Mouse (Mus musculus) limb, embryonic 14.5 days (tissue): ENCODE results near the gene Zdhhc1. TPM values are rescaled to one million over a fixed set of nuclear protein-coding genes. Genes with fewer than 3 reads are reported as not detected.

ENCODE experiments used
- ATAC-seq: fragments of 200-750 bp; cut with Nextera tagmentation; 2 replicates; pipeline ENCODE4 v1.8.0; 2017; ENCODE audit warnings: low read depth, moderate number of reproducible peaks, moderate TSS enrichment; ENCODE audit not compliant: low FRiP score
- DNase-seq: peaks from one replicate; pipeline ENCODE4 v3.0.0-alpha.2; 2015; ENCODE audit warnings: low spot score
- H3K27ac ChIP-seq: fragments of 300-500 bp; sonication (generic); replicated peaks from 2 replicates; pipeline ENCODE4 v1.5.1; 2014; ENCODE audit warnings: low read depth, mild to moderate bottlenecking, low read length, moderate library complexity, mixed read lengths
- H3K27me3 ChIP-seq: fragments of 300-500 bp; sonication (generic); 2 replicates; pipeline ENCODE4 v1.6.1; 2014; ENCODE audit warnings: low read length, mixed read lengths; ENCODE audit not compliant: control insufficient read depth, insufficient read depth
- H3K36me3 ChIP-seq: fragments of 300-500 bp; sonication (generic); 2 replicates; pipeline ENCODE4 v1.6.1; 2014; ENCODE audit warnings: mild to moderate bottlenecking, low read length, moderate library complexity, mixed read lengths; ENCODE audit not compliant: control insufficient read depth, insufficient read depth
- H3K4me1 ChIP-seq: fragments of 300-500 bp; sonication (generic); 2 replicates; pipeline ENCODE4 v1.6.1; 2014; ENCODE audit warnings: antibody characterized with exemption, low read length, mixed read lengths; ENCODE audit not compliant: control insufficient read depth, insufficient read depth
- H3K4me2 ChIP-seq: fragments of 300-500 bp; sonication (generic); replicated peaks from 2 replicates; pipeline ENCODE4 v1.6.1; 2014; ENCODE audit warnings: low read depth, mild to moderate bottlenecking, low read length, moderate library complexity; ENCODE audit not compliant: severe bottlenecking
- H3K4me3 ChIP-seq: fragments of 300-500 bp; sonication (generic); replicated peaks from 2 replicates; pipeline ENCODE4 v1.5.1; 2014; ENCODE audit warnings: low read length
- H3K9ac ChIP-seq: fragments of 300-500 bp; sonication (generic); 2 replicates; pipeline ENCODE4 v1.6.1; 2014; ENCODE audit warnings: mild to moderate bottlenecking, low read depth, low read length, moderate library complexity; ENCODE audit not compliant: severe bottlenecking
- H3K9me3 ChIP-seq: fragments of 300-500 bp; sonication (generic); 2 replicates; pipeline ENCODE4 v1.6.1; 2016; ENCODE audit warnings: low read length; ENCODE audit not compliant: control insufficient read depth
- POLR2A ChIP-seq: fragments of 200-500 bp; IDR thresholded peaks from 2 replicates; pipeline ENCODE4 v1.8.0; 2012; ENCODE audit warnings: inconsistent platforms, mild to moderate bottlenecking, moderate library complexity, borderline replicate concordance; ENCODE audit not compliant: insufficient read depth, insufficient read length; ENCODE audit errors: extremely low read depth
- WGBS: fragments of 180-500 bp; shearing (Covaris S2); extraction: QIAGEN DNeasy Blood & Tissue Kit; methylation state at CpG from one replicate; pipeline ENCODE4 v1.1.7; 2014; 5-methylcytosine and 5-hydroxymethylcytosine counted together
- polyA plus RNA-seq, 2 experiments: library from polyadenylated mRNA; depleted of rRNA in 1 of 2; stranded (reverse) in 1 of 2; unstranded in 1 of 2; fragments of >200 nt; fragmentation: Nextera tagmentation in 1 of 2; extraction: Ambion mirVana in 1 of 2; gene quantifications; 2 replicates each; pipeline versions ENCODE4 v1.2.1 to v1.2.3; 2012 to 2014

Zdhhc1 gene
- polyA plus RNA-seq, 2 experiments: 36.8 to 72.3 TPM

DNA sequence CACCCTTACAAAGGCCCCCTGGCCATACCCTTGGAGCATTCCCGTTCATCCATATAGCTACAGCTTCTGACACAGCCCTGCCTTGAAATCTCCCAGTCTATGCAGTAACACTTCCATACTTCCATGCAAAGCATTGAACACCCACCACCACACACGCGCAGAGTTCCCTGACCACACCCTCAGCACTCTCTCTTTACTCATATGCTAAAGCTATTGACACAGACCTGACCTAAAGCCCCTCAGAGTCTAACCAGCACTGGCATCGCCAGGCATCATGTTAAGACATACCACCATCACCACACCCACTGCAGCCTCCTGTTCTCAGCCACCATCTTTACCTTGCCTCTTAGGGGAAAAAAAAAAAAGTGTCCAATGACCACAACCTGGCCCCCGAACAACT is 26.4 kb downstream of the Zdhhc1 start:
- peaks cover 18% of the 10 kb centered on the region for H3K36me3 ChIP-seq
- H3K4me3 ChIP-seq: peak overlapping the region; percentile 23; the same call in 1 of the 2 replicates
- 73% methylated on average over 5 of the region's 5 CpGs for WGBS
- H3K27ac ChIP-seq: peak overlapping the region; percentile 43; the same call in 1 of the 2 replicates
- peak overlapping the region; percentile 50; the same call in 1 of the 2 replicates for H3K9ac ChIP-seq
- peak overlapping the region; percentile 64 for H3K4me2 ChIP-seq
- H3K9me3 ChIP-seq: no peaks in the 10 kb centered on the region
- H3K27me3 ChIP-seq: peaks cover 11% of the 10 kb centered on the region
- no peak for ATAC-seq
- H3K4me1 ChIP-seq: peaks cover 26% of the 10 kb centered on the region
- TF ChIP-seq POLR2A: no peak
- DNase-seq: no peak

DNA sequence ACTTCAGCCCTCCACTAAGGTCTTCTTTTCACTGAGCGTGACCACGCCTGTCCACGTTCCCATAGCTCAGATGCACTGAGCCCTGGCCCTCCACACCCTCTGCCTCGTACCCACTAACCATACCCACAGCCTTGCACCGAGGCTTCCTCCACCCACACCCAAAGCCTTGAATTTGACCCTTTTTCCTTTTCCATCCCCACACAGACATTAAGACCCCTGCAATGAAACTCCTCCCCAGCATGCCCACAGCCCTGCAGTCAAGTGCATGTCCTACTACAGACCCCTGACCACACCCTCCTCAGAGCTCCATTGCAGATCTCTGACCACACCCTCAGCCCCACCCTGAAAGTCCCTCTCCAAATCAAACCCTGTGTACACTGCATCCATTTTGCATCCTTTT is 26.9 kb downstream of the Zdhhc1 start:
- Histone ChIP-seq H3K9ac (peak overlapping the region; percentile 50; the same call in 1 of the 2 replicates), H3K4me2 (peak overlapping the region; percentile 64; the same call in 1 of the 2 replicates), H3K4me3 (no peak overlapping the region), H3K4me1 (peaks cover 24% of the 10 kb centered on the region), H3K27me3 (peaks cover 11% of the 10 kb centered on the region), H3K9me3 (no peaks in the 10 kb centered on the region), H3K27ac (no peak overlapping the region), H3K36me3 (peaks cover 14% of the 10 kb centered on the region; the same call in 1 of the 2 replicates)
- WGBS: 90% methylated on average over 3 of the region's 5 CpGs
- no peak for ATAC-seq
- no peak for DNase-seq
- TF ChIP-seq POLR2A: no peak

DNA sequence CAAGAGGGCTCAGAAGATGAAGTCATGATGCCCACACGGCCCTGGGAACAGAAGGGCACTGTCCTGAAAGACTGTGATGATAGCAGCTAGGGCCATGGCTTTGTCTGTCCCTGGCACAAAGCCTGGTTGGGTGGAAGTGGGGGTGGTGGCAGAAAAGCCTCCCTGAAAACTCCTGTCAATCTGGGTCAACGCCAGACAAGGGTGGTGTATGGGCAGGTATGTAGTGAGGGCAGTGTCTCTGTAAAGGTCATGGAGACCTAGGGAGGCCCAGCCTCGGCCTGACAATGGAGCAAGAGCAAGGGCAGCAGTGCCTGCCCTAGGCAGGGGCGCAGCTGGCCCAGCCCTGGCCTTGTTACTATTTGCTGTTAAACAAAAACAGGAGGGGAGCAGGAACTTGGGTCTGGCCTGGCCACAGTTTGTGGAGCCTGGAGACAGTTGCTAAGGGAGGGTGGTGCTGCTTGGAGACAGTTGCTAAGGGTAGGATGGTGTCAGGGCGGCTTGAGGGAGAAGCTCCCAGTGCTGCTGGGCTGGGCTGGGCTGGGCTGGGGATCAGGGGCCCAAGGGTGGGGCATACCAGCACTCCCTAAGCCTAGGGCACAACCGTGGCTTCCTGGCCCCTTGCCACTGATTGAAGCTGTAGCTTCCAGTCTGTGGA is 27.5 kb downstream of the Zdhhc1 start:
- ATAC-seq: no peak
- no peak overlapping the region for H3K4me2 ChIP-seq
- no peak overlapping the region for H3K27ac ChIP-seq
- H3K27me3 ChIP-seq: peaks cover 11% of the 10 kb centered on the region
- peaks cover 17% of the 10 kb centered on the region for H3K4me1 ChIP-seq
- H3K9me3 ChIP-seq: no peaks in the 10 kb centered on the region
- WGBS: 42% methylated on average over 6 of the region's 6 CpGs
- DNase-seq: no peak
- H3K4me3 ChIP-seq: no peak overlapping the region
- H3K9ac ChIP-seq: no peak overlapping the region
- H3K36me3 ChIP-seq: 0 out of 2 replicates have a peak, but pooled peaks cover 7% of the 10 kb centered on the region
- TF ChIP-seq POLR2A: no peak

DNA sequence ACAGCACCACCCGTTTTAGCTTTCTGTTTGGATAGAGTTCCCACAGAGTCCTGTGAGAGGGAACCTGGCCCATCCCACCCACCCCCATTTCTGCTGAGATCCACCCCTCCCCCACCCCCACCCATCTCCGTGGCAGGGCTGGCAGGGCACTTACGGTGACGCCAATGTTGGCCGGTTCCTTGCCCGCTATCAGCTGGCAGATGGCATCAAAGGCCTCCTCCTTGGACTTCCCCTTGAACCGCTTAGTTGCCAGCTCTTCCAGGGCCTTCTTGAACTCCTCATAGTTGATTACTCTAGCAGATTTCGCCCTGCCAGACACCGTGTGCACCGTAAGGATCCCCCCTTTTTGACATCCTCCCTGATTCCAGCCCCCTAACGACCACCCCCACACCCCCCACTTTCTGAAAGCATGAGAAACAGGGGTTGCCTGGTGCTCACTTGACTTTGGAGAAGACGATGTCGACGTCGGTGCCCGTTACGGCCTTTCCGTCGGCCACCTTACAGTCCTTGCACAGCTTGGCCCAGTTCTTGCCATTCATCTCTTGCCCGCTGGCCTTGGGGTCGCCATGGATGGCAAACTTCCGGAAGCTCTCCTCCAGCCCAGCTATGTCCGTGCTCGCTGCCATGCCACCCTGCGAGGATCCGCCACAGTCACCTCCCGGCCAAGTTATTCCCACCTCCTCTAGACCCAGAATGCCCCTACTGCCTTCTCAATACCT is 28.5 kb downstream of the Zdhhc1 start:
- no peak overlapping the region for H3K9ac ChIP-seq
- no peak overlapping the region for H3K4me3 ChIP-seq
- no peak overlapping the region for H3K4me2 ChIP-seq
- H3K9me3 ChIP-seq: no peaks in the 10 kb centered on the region
- H3K4me1 ChIP-seq: peaks cover 13% of the 10 kb centered on the region
- WGBS: 92% methylated on average over 27 of the region's 27 CpGs
- 0 out of 2 replicates have a peak, but pooled peaks cover 3% of the 10 kb centered on the region for H3K36me3 ChIP-seq
- DNase-seq (no peak), ATAC-seq (no peak)
- TF ChIP-seq POLR2A: no peak
- peaks cover 9% of the 10 kb centered on the region for H3K27me3 ChIP-seq
- H3K27ac ChIP-seq: no peak overlapping the region

DNA sequence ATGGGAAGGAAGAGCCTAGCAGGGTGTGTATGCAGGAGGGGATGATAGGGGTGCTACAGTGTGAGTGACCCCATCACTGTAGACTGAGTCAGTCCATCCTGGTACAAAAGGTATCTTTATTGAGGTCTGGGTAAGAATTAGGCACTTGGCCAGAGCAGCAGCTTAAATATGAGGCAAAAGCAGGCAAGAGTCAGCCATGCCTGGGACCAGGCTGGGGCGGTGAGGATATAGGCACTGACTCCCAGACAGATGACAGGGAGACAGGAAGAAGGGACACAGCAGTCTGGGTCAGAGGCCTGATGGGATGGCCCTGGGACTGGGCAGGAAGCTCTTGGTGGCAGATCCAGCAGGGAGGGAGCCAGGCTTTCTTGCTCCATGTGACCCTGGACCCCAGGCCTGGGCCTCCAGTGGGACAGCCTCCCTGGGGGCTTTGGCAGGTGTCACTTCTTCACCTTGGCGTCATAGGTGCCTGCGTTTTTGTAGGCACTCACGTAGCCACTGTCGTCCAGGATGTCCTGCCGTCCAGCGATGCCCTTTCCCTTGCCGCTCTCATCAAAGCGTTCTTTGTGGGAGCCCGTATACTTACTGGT is 29.2 kb downstream of the Zdhhc1 start:
- ATAC-seq (no peak), DNase-seq (no peak)
- Histone ChIP-seq H3K27me3 (peaks cover 2% of the 10 kb centered on the region; the same call in 1 of the 2 replicates), H3K9me3 (no peaks in the 10 kb centered on the region), H3K36me3 (no peaks in the 10 kb centered on the region), H3K4me2 (no peak overlapping the region), H3K4me1 (peaks cover 13% of the 10 kb centered on the region), H3K27ac (no peak overlapping the region), H3K4me3 (no peak overlapping the region), H3K9ac (no peak overlapping the region)
- TF ChIP-seq POLR2A: no peak
- WGBS: 90% methylated on average over 10 of the region's 10 CpGs
